Mouse (Mus musculus) kidney, embryonic 16.5 days (tissue): Measurements from ENCODE around the gene Amotl1. TPM values are rescaled to one million over a fixed set of nuclear protein-coding genes. Genes with fewer than 3 reads are reported as not detected.
"Not testable (repeated sequence)": the region's sequence is repeated elsewhere in the genome, so short reads cannot be mapped to it uniquely, and the experiment has no call there.

Source experiments
- ATAC-seq: fragments of 200-750 bp; cut with Nextera tagmentation; 2 replicates; pipeline ENCODE4 v1.8.0; 2017; ENCODE audit warnings: moderate TSS enrichment; ENCODE audit not compliant: low FRiP score, low TSS enrichment
- H3K27ac ChIP-seq: fragments of 300-500 bp; sonication (generic); 2 replicates; pipeline ENCODE4 v1.5.1; 2014; ENCODE audit warnings: low read length
- H3K27me3 ChIP-seq: fragments of 300-500 bp; sonication (generic); 2 replicates; pipeline ENCODE4 v1.6.1; 2014; ENCODE audit warnings: low read length, control low read depth, mixed read lengths; ENCODE audit not compliant: insufficient read depth
- H3K36me3 ChIP-seq: fragments of 300-500 bp; sonication (generic); 2 replicates; pipeline ENCODE4 v1.6.1; 2014; ENCODE audit warnings: low read length, control low read depth, mixed read lengths; ENCODE audit not compliant: insufficient read depth
- H3K4me1 ChIP-seq: fragments of 300-500 bp; sonication (generic); 2 replicates; pipeline ENCODE4 v1.6.1; 2014; ENCODE audit warnings: low read length, control low read depth, mixed read lengths; ENCODE audit not compliant: insufficient read depth
- H3K4me2 ChIP-seq: fragments of 300-500 bp; sonication (generic); replicated peaks from 2 replicates; pipeline ENCODE4 v1.6.1; 2014; ENCODE audit warnings: low read depth, low read length
- H3K4me3 ChIP-seq: fragments of 300-500 bp; sonication (generic); 2 replicates; pipeline ENCODE4 v1.5.1; 2014; ENCODE audit warnings: mild to moderate bottlenecking, low read length
- H3K9ac ChIP-seq: fragments of 300-500 bp; sonication (generic); replicated peaks from 2 replicates; pipeline ENCODE4 v1.6.1; 2014; ENCODE audit warnings: low read length
- H3K9me3 ChIP-seq: fragments of 300-500 bp; sonication (generic); 2 replicates; pipeline ENCODE4 v1.6.1; 2016; ENCODE audit warnings: low read length, control low read depth
- WGBS: fragments of 180-500 bp; shearing (Covaris S2); extraction: QIAGEN DNeasy Blood & Tissue Kit; methylation state at CpG from one replicate; pipeline ENCODE4 v1.1.7; 2014; 5-methylcytosine and 5-hydroxymethylcytosine counted together
- polyA plus RNA-seq: library from polyadenylated mRNA; unstranded; fragments of >200 nt; fragmentation: Nextera tagmentation; extraction: Ambion mirVana; gene quantifications from 2 replicates; pipeline ENCODE4 v1.2.1, GENCODE M21; 2015

The Amotl1 gene
- polyA plus RNA-seq, 1 experiment from 2014 or later = 21.3 TPM

DNA sequence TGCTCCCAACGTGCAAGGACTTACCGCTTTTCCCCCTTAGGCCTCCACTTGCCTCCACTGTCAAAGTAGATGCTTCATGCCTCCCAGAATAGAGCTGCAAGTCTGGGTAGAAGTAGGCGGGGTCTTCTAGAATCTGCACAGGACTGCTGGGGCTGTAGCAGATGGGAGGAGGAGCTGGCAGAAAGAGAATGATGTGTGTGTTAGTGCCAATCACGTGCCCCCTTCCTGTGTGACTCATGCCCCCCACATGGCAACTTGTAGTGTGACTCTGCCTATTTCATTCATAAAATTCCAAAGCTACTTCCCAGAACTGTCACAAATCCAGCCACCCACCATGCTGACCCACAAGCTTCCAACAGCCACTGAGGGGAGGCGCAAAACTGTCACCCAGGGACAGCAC is 48.4 kb downstream of the Amotl1 start:
- 85% methylated on average over 5 of the region's 5 CpGs for WGBS
- Histone ChIP-seq H3K4me1 (no peaks in the 10 kb centered on the region; the same call in 1 of the 2 replicates), H3K4me2 (no peak overlapping the region), H3K9me3 (no peaks in the 10 kb centered on the region), H3K27ac (no peak overlapping the region), H3K36me3 (peaks cover 30% of the 10 kb centered on the region), H3K4me3 (no peak overlapping the region), H3K9ac (no peak overlapping the region), H3K27me3 (no peaks in the 10 kb centered on the region)
- no peak for ATAC-seq

DNA sequence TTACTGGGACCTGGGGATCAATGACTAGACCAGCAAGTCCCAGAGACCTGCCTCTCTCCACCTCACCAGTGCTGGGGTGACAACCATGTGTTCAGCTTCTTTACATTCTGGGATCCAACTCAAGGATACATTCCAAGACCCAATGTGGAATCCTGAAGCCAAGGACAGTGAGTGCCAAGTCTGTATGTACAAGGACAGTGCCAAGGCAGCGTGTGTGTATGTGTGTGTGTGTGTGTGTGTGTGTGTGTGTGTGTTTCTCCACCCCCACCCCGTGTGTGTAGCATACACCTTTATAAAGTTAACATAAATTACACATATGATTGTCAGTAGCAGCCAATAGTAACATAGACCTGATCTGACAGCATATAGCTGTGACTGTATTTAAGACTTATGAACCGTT is 49.0 kb downstream of the Amotl1 start:
- no peaks in the 10 kb centered on the region for H3K27me3 ChIP-seq
- H3K4me3 ChIP-seq = no peak overlapping the region
- no peak overlapping the region for H3K4me2 ChIP-seq
- no peak overlapping the region for H3K27ac ChIP-seq
- H3K36me3 ChIP-seq = peaks cover 35% of the 10 kb centered on the region
- no peaks in the 10 kb centered on the region for H3K9me3 ChIP-seq
- H3K9ac ChIP-seq = no peak overlapping the region
- H3K4me1 ChIP-seq = no peaks in the 10 kb centered on the region; the same call in 1 of the 2 replicates
- 93% methylated on average over 3 of the region's 3 CpGs for WGBS
- no peak for ATAC-seq

DNA sequence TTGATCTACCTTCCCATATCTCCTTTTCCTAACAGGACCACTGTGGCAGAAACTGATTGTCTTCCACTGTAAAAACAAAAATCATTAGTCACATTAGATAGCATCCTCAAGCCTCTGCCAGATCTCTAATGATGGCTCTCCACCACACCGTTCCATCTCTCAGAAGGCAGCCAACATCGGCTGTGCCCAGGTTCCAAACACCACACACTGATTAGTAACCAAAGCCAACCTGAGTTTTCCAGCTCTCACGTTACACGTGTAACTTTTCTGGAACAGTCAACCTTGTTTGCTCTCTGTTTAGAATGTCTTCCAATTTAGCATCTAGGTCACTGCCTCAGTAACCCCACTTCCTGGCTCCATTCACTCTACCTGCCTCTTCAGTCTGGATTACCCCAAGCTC is 51.0 kb downstream of the Amotl1 start:
- Histone ChIP-seq H3K27me3 (no peaks in the 10 kb centered on the region), H3K9me3 (no peaks in the 10 kb centered on the region), H3K4me1 (peaks cover 2% of the 10 kb centered on the region; the same call in 1 of the 2 replicates), H3K4me3 (no peak overlapping the region), H3K36me3 (peaks cover 35% of the 10 kb centered on the region), H3K4me2 (no peak overlapping the region), H3K9ac (no peak overlapping the region), H3K27ac (no peak overlapping the region)
- no peak for ATAC-seq
- 83% methylated on average over 4 of the region's 4 CpGs for WGBS

DNA sequence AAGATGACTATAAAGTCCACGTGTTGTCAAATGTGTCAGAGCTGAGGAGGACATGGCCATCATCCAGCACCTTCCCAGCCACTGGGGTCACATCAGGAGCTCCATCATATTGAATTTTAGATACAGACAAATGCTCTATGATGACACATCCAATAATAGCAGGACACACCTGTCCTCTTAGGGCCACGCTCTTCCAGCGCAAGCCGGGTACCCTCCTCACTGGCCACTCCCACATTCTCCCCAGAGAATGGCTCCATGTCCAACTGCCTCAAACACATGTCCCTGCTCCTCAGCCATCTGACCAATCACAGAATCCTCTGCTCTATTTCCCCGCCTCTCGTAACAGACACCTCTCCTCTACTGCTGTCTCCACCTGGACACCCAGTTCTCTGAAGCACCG is 54.2 kb downstream of the Amotl1 start:
- 72% methylated on average over 7 of the region's 7 CpGs for WGBS
- H3K4me3 ChIP-seq = no peak overlapping the region
- no peak overlapping the region for H3K27ac ChIP-seq
- H3K4me1 ChIP-seq = peaks cover 15% of the 10 kb centered on the region
- ATAC-seq = 0 out of 2 replicates have a peak, but pooled peaks have one; percentile 16
- H3K4me2 ChIP-seq = no peak overlapping the region
- H3K27me3 ChIP-seq = no peaks in the 10 kb centered on the region
- H3K9me3 ChIP-seq = no peaks in the 10 kb centered on the region
- H3K36me3 ChIP-seq = peaks cover 31% of the 10 kb centered on the region
- no peak overlapping the region for H3K9ac ChIP-seq

DNA sequence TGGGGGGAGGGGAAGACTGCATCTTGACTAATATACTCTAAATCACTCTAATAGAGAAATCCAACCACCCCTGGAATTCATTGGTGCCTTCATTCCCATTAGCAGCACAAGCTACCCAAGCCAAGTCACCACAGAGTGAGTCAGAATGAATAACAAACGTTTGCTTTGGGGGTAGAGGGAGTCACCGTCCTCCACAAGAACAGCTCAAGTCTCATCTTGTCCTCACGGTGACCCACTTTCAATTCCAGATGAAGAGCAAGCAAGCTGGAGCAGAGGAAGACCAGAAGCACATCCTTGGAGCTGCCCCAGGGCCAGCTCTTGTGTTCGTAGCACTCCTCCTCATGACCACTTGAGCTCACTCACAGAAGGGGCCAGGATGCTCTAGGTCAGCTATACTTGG is 56.2 kb downstream of the Amotl1 start:
- peaks cover 20% of the 10 kb centered on the region for H3K4me1 ChIP-seq
- H3K27ac ChIP-seq = no peak overlapping the region
- H3K36me3 ChIP-seq = peaks cover 25% of the 10 kb centered on the region
- H3K9me3 ChIP-seq = no peaks in the 10 kb centered on the region
- no peak for ATAC-seq
- H3K27me3 ChIP-seq = no peaks in the 10 kb centered on the region
- 52% methylated on average over 4 of the region's 4 CpGs for WGBS
- no peak overlapping the region for H3K9ac ChIP-seq
- no peak overlapping the region for H3K4me2 ChIP-seq
- H3K4me3 ChIP-seq = no peak overlapping the region

DNA sequence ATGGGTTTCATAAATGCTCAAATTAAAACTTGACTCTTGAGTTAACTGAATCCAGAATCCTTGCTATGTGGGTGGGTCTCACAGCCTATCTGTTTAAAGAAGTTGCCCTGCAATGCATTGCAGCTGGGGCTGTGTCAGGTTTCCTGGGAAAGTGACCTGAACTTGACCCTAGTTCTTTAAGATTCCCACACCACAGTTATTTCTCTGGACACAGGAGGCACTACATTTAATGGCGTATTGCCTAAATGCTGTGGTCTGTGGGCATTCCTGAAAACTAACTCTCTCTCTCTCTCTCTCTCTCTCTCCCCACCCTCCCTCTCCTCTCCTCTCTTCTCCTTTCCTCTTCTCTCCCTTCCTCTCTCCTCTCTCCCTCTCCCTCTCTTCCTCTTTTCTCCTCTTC is 59.2 kb downstream of the Amotl1 start:
- Histone ChIP-seq H3K9me3 (no peaks in the 10 kb centered on the region), H3K36me3 (peaks cover 5% of the 10 kb centered on the region), H3K4me1 (peaks cover 20% of the 10 kb centered on the region), H3K27ac (peak overlapping the region; percentile 44), H3K9ac (no peak overlapping the region), H3K4me3 (no peak overlapping the region), H3K27me3 (no peaks in the 10 kb centered on the region), H3K4me2 (no peak overlapping the region)
- ATAC-seq = peak; percentile 55
- WGBS = 11% methylated on average over 1 of the region's 1 CpGs

DNA sequence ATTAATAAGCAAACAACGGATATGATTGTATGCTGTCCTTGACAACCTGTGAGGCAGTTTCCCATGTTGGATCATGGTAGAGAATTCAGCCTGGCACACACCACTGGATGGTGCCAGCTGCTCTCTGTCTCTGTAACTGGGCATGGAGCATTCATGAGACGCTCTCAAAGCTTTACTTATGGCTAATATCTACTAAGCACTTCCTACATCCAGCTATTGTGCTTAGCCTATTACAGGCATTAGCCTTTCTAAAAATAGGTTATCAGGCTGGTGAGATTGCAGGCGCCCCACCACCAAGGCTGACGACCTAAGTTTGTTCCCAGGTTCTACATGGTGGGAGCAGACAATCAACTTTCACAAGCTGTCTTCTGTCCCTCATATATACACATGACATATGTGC is 65.9 kb downstream of the Amotl1 start:
- H3K4me2 ChIP-seq = no peak overlapping the region
- no peaks in the 10 kb centered on the region for H3K9me3 ChIP-seq
- WGBS = 90% methylated on average over 4 of the region's 4 CpGs
- H3K27me3 ChIP-seq = no peaks in the 10 kb centered on the region
- H3K9ac ChIP-seq = no peak overlapping the region
- H3K4me3 ChIP-seq = no peak overlapping the region
- no peak for ATAC-seq
- H3K4me1 ChIP-seq = 0 out of 2 replicates have a peak, but pooled peaks cover 3% of the 10 kb centered on the region
- H3K36me3 ChIP-seq = peaks cover 23% of the 10 kb centered on the region
- no peak overlapping the region for H3K27ac ChIP-seq

DNA sequence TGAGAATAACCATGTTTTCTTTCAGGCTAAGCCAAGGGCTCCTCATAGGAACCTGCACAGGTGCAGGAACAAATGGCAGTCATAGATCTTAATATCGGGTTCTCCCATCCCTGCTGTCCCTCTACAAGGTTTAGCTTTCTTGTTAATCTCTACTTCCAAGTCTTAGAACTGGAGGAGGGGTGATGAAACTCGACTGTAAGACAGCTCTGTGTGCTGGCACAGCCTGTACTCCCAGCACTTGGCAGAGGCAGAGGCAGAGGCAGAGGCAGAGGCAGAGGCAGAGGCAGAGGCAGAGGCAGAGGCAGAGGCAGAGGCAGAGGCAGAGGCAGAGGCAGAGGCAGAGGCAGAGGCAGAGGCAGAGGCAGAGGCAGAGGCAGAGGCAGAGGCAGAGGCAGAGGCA is 68.5 kb downstream of the Amotl1 start:
- H3K9me3 ChIP-seq, H3K9ac ChIP-seq, H3K4me3 ChIP-seq, H3K27ac ChIP-seq, H3K4me2 ChIP-seq, H3K4me1 ChIP-seq, H3K27me3 ChIP-seq, ATAC-seq: not testable (repeated sequence)
- 71% methylated on average over 2 of the region's 2 CpGs for WGBS
- peaks cover 29% of the 10 kb centered on the region for H3K36me3 ChIP-seq

DNA sequence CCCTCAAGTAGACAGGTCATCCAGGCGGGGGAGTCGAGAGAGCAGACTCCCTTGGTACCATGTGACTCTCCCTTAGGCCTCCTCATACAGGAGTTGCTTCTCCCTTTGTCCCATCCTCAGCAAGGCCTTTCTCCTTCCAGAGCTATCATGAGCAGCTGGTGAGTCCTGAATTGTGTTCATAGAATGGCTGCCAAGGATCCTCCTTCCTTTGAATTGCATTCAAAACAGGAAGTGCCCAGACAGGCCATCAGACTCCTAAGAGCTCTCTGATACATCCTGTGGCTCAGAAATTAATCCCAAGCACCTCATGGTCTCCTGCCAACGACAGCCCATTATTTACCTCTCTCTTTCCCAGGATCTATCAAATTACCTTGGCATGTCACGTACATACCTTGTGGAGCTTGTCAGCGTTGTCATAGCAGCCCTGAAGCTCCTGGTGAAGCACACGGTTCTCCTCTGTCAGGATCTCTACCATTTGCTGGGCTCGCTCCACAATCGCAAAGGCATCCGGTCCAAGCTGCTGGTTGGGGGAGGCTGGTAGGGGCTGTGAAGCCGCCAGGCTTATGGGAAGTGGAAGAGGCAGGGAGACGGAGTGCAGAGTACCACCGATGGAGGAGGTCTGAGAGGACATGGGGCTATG is 70.0 kb downstream of the Amotl1 start:
- Histone ChIP-seq H3K27ac (peak overlapping the region; percentile 41; the same call in 1 of the 2 replicates), H3K9ac (no peak overlapping the region), H3K4me1 (0 out of 2 replicates have a peak, but pooled peaks cover 3% of the 10 kb centered on the region), H3K9me3 (no peaks in the 10 kb centered on the region), H3K4me2 (no peak overlapping the region), H3K4me3 (no peak overlapping the region), H3K36me3 (peaks cover 37% of the 10 kb centered on the region), H3K27me3 (no peaks in the 10 kb centered on the region)
- ATAC-seq = peak; percentile 54
- 48% methylated on average over 12 of the region's 12 CpGs for WGBS

DNA sequence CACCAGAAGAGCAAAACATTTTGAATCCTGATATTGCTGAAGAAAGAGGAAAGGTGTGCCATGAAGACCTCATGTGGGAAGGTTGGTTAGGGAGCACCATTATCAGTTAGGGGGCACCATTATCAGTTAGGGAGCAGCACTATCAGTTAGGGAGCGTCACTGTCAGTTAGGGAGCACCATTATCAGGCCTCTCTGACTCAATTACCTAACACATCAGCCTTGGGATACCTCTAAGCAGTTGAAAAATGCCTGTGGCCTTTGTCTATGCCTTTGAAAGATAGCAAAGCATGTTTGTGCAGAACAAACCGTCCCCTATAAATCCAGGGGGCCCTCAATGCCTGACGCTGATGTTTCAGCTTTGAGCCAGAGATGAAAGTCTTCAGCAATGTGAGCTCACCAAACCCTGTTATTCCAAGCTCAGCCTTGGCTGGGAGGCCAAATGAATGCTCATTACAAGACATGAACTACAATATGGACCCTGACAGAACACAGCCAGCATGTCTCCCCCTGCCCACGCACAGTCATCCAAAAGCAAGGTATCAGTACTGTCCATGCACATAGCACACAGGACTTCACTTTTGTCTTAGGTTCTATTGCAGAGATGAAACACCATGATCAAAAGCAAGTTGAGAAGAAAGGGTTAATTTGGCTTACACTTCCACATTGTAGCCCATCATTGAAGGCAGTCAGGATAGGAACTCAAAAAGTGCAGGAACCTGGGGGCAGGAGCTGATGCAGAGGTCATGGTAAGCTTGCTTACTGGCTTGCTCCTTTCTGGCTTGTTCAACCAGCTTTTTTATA is 75.5 kb downstream of the Amotl1 start:
- peaks cover 45% of the 10 kb centered on the region for H3K36me3 ChIP-seq
- H3K27ac ChIP-seq = no peak overlapping the region
- WGBS = 92% methylated on average over 4 of the region's 4 CpGs
- H3K4me2 ChIP-seq = no peak overlapping the region
- no peak overlapping the region for H3K9ac ChIP-seq
- H3K4me1 ChIP-seq = no peaks in the 10 kb centered on the region
- no peaks in the 10 kb centered on the region for H3K9me3 ChIP-seq
- H3K27me3 ChIP-seq = no peaks in the 10 kb centered on the region
- no peak for ATAC-seq
- no peak overlapping the region for H3K4me3 ChIP-seq
